Mouse (Mus musculus): ENCODE measurements around the gene Rapsn. TPM values are rescaled to one million over a fixed set of nuclear protein-coding genes. Genes with fewer than 3 reads are reported as not detected.
"Not testable (repeated sequence)": the region's sequence is repeated elsewhere in the genome, so short reads cannot be mapped to it uniquely, and the experiment has no call there.

Gene Rapsn
- 9.3 and 10.3 TPM in 2 replicates for polyA plus RNA-seq (2012; ENCODE audit: insufficient read depth, insufficient read length, missing spikeins)

DNA sequence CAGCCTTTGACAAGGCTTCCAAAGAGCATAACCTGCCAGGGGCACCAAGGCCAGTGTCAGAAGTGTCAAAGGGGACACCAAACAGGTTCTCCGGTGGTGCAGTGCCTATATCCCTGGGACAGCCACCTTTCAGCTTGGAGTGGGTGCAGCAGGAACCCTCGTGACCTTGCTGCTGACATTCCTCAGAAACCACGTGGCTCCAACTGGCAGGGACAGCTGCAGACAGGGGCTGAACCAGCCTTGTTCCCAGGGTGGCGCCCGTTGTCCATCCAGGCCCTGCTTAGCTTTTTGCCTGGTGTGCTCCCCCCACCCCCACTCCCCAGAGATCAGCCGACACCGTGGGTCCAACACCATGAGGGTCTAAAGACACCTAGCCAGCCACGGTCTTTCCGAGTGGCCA, at the start of gene Rapsn:
Gene Rapsn, plus strand, starts transcription at position 236 of the 400 bp plus-strand sequence.
- Histone ChIP-seq H3K4me1 (ENCODE audit: control insufficient read depth, insufficient read depth, low read length) (no peaks in the 10 kb centered on the region), H3K4me3 (ENCODE audit: insufficient read depth, low read length) (no peak within 1 kb of the TSS), H3K27ac (ENCODE audit: insufficient read depth, low read depth, low read length) (no peak within 1 kb of the TSS)
- TF ChIP-seq POLR2A (IDR thresholded peaks at IDR 0.05; ENCODE audit: borderline replicate concordance, low read depth, low read length), result no peak
- TF ChIP-seq CTCF (IDR thresholded peaks at IDR 0.05; ENCODE audit: low read depth, low read length), result no peak

- TF ChIP-seq POLR2A (IDR thresholded peaks at IDR 0.05; ENCODE audit: borderline replicate concordance, low read depth, low read length), result no peak
- no peak for TF ChIP-seq CTCF (IDR thresholded peaks at IDR 0.05; ENCODE audit: low read depth, low read length)
- Histone ChIP-seq H3K4me1 (ENCODE audit: control insufficient read depth, insufficient read depth, low read length) (peaks cover 16% of the 10 kb centered on the region), H3K4me3 (ENCODE audit: insufficient read depth, low read length) (no peak overlapping the region), H3K27ac (ENCODE audit: insufficient read depth, low read depth, low read length) (no peak overlapping the region)
Measured at GRCm38 (mm10) chr2:90986055-90986454, 49.4 kb upstream of the Rapsn start.

- no peak for TF ChIP-seq POLR2A (IDR thresholded peaks at IDR 0.05; ENCODE audit: borderline replicate concordance, low read depth, low read length)
- H3K4me3 ChIP-seq (ENCODE audit: insufficient read depth, low read length), result no peak overlapping the region
- no peak overlapping the region for H3K27ac ChIP-seq (ENCODE audit: insufficient read depth, low read depth, low read length)
- H3K4me1 ChIP-seq (ENCODE audit: control insufficient read depth, insufficient read depth, low read length), result peaks cover 6% of the 10 kb centered on the region; the same call in 1 of the 2 replicates
Measured at GRCm38 (mm10) chr2:91008536-91008935, 26.9 kb upstream of the Rapsn start.

DNA sequence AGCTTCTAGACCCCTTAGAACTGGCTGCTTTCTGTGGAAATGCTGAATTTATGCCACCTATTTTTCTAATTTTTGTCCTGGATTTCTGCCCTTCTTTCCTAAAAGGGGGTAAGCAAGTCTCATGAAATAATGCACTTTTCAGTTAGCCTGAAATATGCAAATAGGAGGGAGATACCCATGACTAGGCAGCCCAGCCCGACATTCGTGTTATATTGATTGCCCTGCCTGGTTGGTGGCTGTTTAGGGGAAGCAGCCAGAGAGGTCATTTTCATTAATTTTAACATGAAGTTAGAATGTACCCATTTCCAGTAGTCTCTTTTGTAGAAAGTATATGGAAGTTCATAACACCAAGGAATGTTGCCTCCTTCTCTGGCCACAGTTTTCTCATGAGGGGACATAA, 21.5 kb upstream of the Rapsn start:
- H3K4me3 ChIP-seq (ENCODE audit: insufficient read depth, low read length), result no peak overlapping the region
- no peak overlapping the region for H3K27ac ChIP-seq (ENCODE audit: insufficient read depth, low read depth, low read length)
- TF ChIP-seq CTCF (IDR thresholded peaks at IDR 0.05; ENCODE audit: low read depth, low read length), result no peak
- no peak for TF ChIP-seq POLR2A (IDR thresholded peaks at IDR 0.05; ENCODE audit: borderline replicate concordance, low read depth, low read length)
- no peaks in the 10 kb centered on the region for H3K4me1 ChIP-seq (ENCODE audit: control insufficient read depth, insufficient read depth, low read length)

GRCm38 (mm10) chr2:91015386-91015785, 20.0 kb upstream of the Rapsn start:
- H3K4me1 ChIP-seq (ENCODE audit: control insufficient read depth, insufficient read depth, low read length), result no peaks in the 10 kb centered on the region
- TF ChIP-seq CTCF (IDR thresholded peaks at IDR 0.05; ENCODE audit: low read depth, low read length) (no peak), POLR2A (IDR thresholded peaks at IDR 0.05; ENCODE audit: borderline replicate concordance, low read depth, low read length) (no peak)
- no peak overlapping the region for H3K27ac ChIP-seq (ENCODE audit: insufficient read depth, low read depth, low read length)
- H3K4me3 ChIP-seq (ENCODE audit: insufficient read depth, low read length), result no peak overlapping the region

- TF ChIP-seq POLR2A (IDR thresholded peaks at IDR 0.05; ENCODE audit: borderline replicate concordance, low read depth, low read length), result no peak
- no peak for TF ChIP-seq CTCF (IDR thresholded peaks at IDR 0.05; ENCODE audit: low read depth, low read length)
- Histone ChIP-seq H3K4me3 (ENCODE audit: insufficient read depth, low read length) (no peak overlapping the region), H3K27ac (ENCODE audit: insufficient read depth, low read depth, low read length) (no peak overlapping the region), H3K4me1 (ENCODE audit: control insufficient read depth, insufficient read depth, low read length) (no peaks in the 10 kb centered on the region)
Measured at GRCm38 (mm10) chr2:91018061-91018788, 17.2 kb upstream of the Rapsn start.

DNA sequence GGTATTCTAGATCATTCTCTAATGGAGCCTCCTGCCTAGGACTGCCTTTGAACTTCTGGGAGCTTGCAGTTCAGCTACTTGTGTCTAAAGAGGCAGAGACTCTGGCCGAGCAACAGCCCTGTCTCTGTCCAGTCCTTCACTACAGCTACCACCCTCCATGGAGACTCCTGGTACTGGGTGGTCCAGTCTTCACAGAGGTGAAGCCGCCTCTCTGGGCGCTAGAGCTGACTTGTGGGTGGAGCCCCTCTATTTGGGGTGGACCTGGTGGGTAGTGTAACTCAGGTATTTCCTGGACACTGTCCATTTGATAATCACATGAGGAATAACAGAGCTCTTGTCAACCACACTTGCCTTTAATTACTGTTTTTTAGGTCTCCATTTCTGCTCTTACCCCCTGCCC, 15.5 kb upstream of the Rapsn start:
- no peak overlapping the region for H3K4me3 ChIP-seq (ENCODE audit: insufficient read depth, low read length)
- H3K4me1 ChIP-seq (ENCODE audit: control insufficient read depth, insufficient read depth, low read length), result no peaks in the 10 kb centered on the region
- TF ChIP-seq CTCF (IDR thresholded peaks at IDR 0.05; ENCODE audit: low read depth, low read length), result no peak
- no peak overlapping the region for H3K27ac ChIP-seq (ENCODE audit: insufficient read depth, low read depth, low read length)

GRCm38 (mm10) chr2:91022266-91022665, 13.2 kb upstream of the Rapsn start:
- H3K27ac ChIP-seq (ENCODE audit: insufficient read depth, low read depth, low read length); H3K4me1 ChIP-seq (ENCODE audit: control insufficient read depth, insufficient read depth, low read length); H3K4me3 ChIP-seq (ENCODE audit: insufficient read depth, low read length): not testable (repeated sequence)

GRCm38 (mm10) chr2:91023131-91023530, 12.3 kb upstream of the Rapsn start:
- TF ChIP-seq POLR2A (IDR thresholded peaks at IDR 0.05; ENCODE audit: borderline replicate concordance, low read depth, low read length), result no peak
- no peak for TF ChIP-seq CTCF (IDR thresholded peaks at IDR 0.05; ENCODE audit: low read depth, low read length)
- no peak overlapping the region for H3K27ac ChIP-seq (ENCODE audit: insufficient read depth, low read depth, low read length)
- H3K4me1 ChIP-seq (ENCODE audit: control insufficient read depth, insufficient read depth, low read length), result peaks cover 7% of the 10 kb centered on the region
- H3K4me3 ChIP-seq (ENCODE audit: insufficient read depth, low read length), result no peak overlapping the region

DNA sequence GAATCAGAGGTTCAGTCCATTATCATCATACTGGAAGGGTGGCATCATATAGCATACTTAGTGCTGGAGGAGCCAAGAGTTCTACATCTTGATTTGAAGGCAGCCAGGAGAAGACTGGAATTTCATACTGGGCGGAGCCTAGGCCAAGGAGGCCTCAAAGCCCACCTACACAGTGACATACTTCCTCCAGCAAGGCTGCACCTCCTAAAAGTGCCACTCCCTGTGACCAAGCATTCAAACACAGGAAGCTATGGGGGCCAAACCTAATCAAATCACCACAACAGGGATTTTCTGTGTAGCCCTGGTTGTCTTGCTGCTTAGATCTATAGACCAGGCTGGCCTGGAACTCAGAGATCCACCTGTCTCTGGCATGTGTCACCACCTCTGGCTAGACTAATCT, 11.5 kb upstream of the Rapsn start:
- Histone ChIP-seq H3K4me1 (ENCODE audit: control insufficient read depth, insufficient read depth, low read length) (peaks cover 7% of the 10 kb centered on the region), H3K4me3 (ENCODE audit: insufficient read depth, low read length) (no peak overlapping the region), H3K27ac (ENCODE audit: insufficient read depth, low read depth, low read length) (no peak overlapping the region)
- TF ChIP-seq CTCF (IDR thresholded peaks at IDR 0.05; ENCODE audit: low read depth, low read length), result no peak
- no peak for TF ChIP-seq POLR2A (IDR thresholded peaks at IDR 0.05; ENCODE audit: borderline replicate concordance, low read depth, low read length)

DNA sequence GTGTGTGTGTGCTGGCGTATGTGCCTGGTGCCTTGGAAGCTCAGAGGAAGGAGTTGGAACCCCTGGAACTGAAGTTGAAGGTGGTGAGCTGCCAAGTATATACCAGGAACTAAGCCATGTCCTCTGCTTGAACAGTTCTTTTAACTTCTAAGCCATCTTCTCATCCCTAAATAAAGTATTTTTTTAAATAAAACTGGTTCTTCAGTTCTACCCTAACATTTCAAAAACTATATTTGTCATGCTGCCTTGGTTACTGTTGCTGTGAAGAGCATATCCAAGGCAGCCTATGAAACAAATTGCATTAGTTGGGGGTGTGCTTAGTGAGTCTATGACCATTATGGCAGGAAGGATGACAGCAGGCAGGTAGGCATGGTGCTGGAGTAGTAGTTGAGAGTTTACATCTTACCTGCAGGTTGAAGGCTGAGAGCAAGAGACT, 10.3 kb upstream of the Rapsn start:
- peaks cover 7% of the 10 kb centered on the region for H3K4me1 ChIP-seq (ENCODE audit: control insufficient read depth, insufficient read depth, low read length)

More for the DNA sequence above, 10.3 kb upstream of the Rapsn start:
- no peak for TF ChIP-seq CTCF (IDR thresholded peaks at IDR 0.05; ENCODE audit: low read depth, low read length)
- no peak for TF ChIP-seq POLR2A (IDR thresholded peaks at IDR 0.05; ENCODE audit: borderline replicate concordance, low read depth, low read length)
- Histone ChIP-seq H3K27ac (ENCODE audit: insufficient read depth, low read depth, low read length) (no peak overlapping the region), H3K4me3 (ENCODE audit: insufficient read depth, low read length) (no peak overlapping the region)
